Mouse (Mus musculus): ENCODE results near the gene Gm29133. TPM values are rescaled to one million over a fixed set of nuclear protein-coding genes. Genes with fewer than 3 reads are reported as not detected.

The Gm29133 gene
- not detected for total RNA-seq (2021)
- long read RNA-seq, experiment 1 = 0 reads
- long read RNA-seq, experiment 2 = 0 reads

DNA sequence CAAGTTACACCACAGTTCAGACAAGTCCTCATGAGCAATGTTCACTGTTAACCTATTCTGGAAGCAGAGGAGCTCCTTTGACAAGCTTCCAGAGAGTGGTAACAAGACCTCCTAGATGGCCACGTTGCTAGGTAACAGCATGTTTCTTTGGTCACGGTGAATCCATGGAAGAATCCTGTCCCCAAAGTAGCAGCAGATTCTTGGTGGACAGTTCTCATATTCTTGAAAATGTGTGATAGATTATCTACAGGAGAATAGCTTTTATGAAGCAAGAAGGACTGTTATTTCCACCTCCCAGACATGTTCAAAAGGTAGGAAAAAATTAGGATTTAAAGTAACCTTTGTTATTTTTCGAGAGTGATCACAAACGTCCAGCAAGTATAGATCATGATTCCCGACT lies at the start of gene Gm29133:
Gm29133 (plus strand) TSS at position 301 of the 400 bp plus-strand sequence.
- DNase-seq = peak; percentile 13

DNA sequence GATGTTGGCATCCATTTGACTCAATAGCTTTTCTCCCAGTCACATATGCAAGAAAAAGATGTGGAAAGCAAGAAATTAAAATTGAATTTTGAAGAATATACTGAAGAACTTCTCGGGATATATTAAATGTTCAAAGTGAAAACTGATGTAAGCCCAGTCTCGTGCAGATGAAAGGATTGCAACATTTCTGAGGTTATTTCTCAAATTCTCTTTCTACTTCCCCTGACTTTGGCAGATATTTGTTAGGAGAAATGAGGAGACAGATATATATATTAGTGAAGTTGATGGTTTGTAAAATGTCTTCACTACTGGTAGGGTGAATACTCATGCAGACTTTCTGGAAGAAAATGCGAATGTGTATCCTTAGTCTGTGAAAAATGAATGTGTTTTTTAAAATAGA lies 48.9 kb upstream of the Gm29133 start:
- no peak for DNase-seq
- intact Hi-C loops (cut with DNase I; ENCODE audit: low total_unique reads) = no loop called here

More for the DNA sequence above, at the start of gene Gm29133:
- intact Hi-C loops (cut with DNase I; ENCODE audit: low total_unique reads) = no loop called here

GRCm38 (mm10) chr3:75701336-75701735 lies 46.7 kb upstream of the Gm29133 start:
- DNase-seq = no peak
- intact Hi-C loops (cut with DNase I; ENCODE audit: low total_unique reads) = no loop called here

DNA sequence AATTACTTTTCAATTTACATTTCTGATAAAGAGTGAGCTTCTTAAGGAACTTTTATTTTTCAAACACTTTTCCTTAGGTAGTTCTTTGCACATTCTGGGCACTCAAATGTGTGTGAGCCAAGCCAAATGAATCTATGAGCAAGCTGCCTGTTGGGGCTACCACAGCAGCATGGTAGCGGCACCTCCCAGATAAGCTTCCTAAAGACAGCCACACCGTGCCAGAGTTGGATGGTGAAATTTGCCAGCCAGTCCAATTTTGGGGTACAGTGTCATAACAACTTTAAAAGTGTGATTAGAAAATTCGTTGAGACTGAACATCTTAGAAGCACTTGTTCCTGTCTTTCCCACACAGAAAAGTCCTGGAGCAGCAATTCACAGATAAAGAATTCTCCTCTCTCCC lies 41.5 kb upstream of the Gm29133 start:
- intact Hi-C loops (cut with DNase I; ENCODE audit: low total_unique reads) = no loop called here

GRCm38 (mm10) chr3:75713678-75714295 lies 34.2 kb upstream of the Gm29133 start:
- no peak for DNase-seq
- intact Hi-C loops (cut with DNase I; ENCODE audit: low total_unique reads) = no loop called here

More for the DNA sequence above, 41.5 kb upstream of the Gm29133 start:
- DNase-seq = no peak

- no peak for DNase-seq
- intact Hi-C loops (cut with DNase I; ENCODE audit: low total_unique reads) = no loop called here
Measured at GRCm38 (mm10) chr3:75720663-75721062, 27.3 kb upstream of the Gm29133 start.

DNA sequence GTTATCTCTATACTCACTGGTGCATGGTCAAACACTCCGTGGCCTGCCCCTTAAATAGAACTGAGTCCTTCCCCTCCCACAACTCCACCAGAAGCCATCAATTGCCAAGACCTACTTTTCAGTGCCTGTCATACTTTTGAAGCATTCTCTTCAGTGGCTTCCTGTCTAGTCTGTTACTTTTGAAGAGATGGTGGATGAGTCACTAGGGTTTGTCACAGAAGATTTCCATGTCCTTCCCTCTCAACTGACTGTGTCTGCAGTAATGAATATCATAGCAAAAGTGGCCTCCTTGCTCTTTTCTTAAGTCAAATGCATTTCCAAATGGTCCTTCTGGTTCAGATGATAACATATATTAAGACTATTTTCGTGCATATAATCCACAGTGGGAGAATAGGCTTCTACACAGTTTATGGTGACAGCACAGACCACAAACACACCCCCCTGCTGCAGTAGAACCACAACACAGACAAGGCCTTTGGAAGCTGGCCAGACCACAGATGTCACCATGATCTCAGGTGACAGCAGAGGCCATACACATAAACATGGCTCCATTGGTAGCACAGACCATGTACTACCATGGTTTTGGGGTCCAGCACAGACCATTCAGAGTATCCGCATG lies 16.9 kb upstream of the Gm29133 start:
- intact Hi-C loops (cut with DNase I; ENCODE audit: low total_unique reads) = no loop called here

GRCm38 (mm10) chr3:75743664-75744437 lies 4.1 kb upstream of the Gm29133 start:
- intact Hi-C loops (cut with DNase I; ENCODE audit: low total_unique reads) = no loop called here
- no peak for DNase-seq

More for the DNA sequence above, 16.9 kb upstream of the Gm29133 start:
- DNase-seq = no peak

DNA sequence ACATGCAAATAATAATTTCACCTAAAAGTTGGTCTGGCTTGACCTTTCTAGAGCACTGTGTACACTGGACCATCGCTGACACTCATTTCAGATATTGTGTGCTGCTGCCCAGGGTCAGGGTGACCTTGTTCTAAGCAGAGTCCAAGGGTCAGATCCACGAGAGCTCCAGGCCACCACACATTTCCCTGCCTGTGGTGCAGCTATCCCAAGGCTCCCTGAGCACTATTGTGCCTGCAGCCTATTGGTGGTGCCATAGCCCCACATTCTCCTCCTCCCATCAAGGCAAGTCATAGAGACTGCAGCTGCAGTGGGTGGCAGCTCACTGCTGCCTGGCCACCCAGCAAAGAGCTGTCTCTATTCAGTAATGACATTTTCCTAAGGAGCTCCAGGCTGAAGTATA lies 2.7 kb upstream of the Gm29133 start:
- DNase-seq = no peak
- intact Hi-C loops (cut with DNase I; ENCODE audit: low total_unique reads) = no loop called here

DNA sequence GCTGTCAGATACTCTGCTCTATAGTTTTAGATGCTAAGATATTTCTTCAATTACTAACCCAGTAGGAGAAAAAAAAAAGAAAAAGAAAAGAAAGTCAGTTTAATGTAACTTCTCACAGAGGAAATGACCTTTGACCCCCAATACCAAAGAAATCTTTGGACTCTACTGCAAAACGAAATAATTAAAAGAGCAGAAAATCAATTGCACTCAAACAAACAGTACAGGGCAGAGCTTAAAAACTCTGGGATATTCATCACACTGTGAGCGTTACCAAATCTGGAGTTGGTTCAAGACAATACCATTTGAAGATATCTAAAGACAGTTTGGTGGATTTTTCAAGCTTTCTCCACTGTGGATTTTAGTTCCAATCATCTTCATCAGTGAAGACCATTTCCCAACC lies 15.4 kb downstream of the Gm29133 start:
- intact Hi-C loops (cut with DNase I; ENCODE audit: low total_unique reads) = no loop called here
- no peak for DNase-seq

- intact Hi-C loops (cut with DNase I; ENCODE audit: low total_unique reads) = no loop called here
- no peak for DNase-seq
Measured at GRCm38 (mm10) chr3:75774253-75774652, 26.3 kb downstream of the Gm29133 start.

DNA sequence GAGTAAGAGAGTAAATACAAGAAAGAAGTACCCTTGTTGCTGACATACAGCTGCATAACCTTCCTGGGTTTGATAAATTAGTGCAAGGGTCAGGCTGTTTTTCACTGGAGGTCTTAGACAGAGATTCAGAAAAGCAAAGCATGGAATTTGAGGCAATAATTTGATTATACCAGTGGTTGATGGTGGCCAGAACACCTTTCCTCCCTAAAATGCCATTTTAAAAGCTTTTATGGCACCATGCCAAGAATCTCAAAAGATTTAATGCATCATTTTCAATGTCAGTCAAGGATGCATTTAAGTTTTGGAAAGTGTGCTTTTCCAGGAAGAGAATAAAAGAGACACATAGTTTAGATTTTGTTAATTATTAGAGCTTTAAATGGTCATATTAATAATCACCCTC lies 60.0 kb downstream of the Gm29133 start:
- intact Hi-C loops (cut with DNase I; ENCODE audit: low total_unique reads) = no loop called here
- no peak for DNase-seq

- no peak for DNase-seq
- intact Hi-C loops (cut with DNase I; ENCODE audit: low total_unique reads) = no loop called here
Measured at GRCm38 (mm10) chr3:75823934-75824333, 75.9 kb downstream of the Gm29133 start.

GRCm38 (mm10) chr3:75824458-75824857 lies 76.5 kb downstream of the Gm29133 start:
- intact Hi-C loops (cut with DNase I; ENCODE audit: low total_unique reads) = no loop called here
- DNase-seq = no peak

DNA sequence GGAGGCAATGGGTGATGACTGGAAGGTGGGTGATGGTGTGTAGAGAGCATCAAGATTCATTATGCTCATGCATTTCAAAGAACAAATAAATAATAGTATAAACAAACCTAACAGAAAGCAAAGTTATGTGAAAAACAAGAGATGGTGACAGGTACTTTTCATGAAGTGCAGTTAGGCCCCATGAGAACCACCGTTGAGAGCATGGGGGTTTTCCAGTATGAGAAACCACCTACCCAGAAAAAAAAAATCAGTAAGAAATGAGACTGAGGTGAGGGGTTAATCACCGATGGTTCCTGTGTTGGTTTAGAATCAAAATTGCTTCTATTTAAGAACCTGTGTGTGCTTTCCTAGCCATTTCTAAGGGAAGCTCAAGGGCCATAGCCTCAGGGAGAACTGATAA lies 86.8 kb downstream of the Gm29133 start:
- intact Hi-C loops (cut with DNase I; ENCODE audit: low total_unique reads) = no loop called here
- no peak for DNase-seq

DNA sequence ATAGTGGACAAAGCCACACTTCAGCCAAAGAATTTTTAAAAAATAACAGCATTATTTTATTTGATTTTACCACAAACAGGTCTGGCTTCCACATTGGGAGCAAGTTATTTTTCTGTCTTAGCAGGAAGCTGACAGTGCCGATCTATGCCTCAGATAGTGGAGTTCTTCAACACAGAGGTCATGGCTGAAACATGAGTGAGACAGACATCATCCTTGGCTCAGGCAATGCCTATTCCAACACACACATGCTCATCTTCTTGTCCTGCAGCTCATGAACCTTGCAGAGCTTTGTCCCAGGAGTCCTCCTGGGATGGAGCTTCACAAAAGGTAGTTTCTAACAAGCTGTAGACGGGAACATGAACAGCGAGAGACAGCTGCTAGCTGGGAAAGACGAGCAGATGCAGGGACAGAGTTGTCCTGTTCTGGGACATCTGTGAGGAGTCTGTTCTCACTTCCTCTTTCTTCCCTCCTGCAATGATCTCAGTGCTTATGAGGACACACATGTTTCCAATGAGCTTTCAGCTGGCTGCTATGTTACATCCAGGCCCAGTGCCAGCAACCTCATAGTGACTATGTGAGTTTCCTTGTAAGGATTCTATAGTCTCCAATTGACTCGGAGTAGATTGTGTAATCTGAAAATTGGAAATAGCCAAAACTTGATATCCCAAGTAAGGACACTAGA lies 87.4 kb downstream of the Gm29133 start:
- intact Hi-C loops (cut with DNase I; ENCODE audit: low total_unique reads) = no loop called here
- DNase-seq = peak; percentile 20
